Mouse (Mus musculus): Measurements from ENCODE around the gene Cptp.

DNA sequence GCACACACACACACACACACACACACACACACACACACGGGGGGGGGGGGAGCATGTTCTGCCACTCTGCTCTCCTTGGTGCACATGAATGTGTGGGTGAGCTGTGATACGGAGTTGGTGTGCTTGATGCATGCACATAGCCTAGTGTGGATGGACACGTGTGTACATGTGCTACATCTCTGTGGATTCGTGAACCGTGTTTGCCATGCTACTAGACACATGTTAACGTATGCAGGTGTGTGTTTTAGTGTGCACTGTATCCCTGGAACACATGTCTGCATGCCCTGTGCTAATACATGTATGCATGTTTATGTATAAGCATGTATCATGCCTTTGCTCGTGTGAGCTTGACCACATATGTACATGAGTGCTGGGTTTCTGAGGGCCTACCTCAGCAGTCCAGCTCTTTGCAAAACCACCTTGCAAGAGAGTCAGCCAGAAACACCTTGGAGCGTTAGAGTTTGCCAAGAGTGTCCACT, 24.0 kb upstream of the Cptp start:
- no peak for TF ChIP-seq EP300 (IDR thresholded peaks at IDR 0.05; ENCODE audit: low read depth)
- no peak for TF ChIP-seq CTCF (IDR thresholded peaks at IDR 0.05; ENCODE audit: low read depth)
